Mouse (Mus musculus) heart, embryonic 10.5 days (tissue): ENCODE data around the gene Cdk14. TPM values are rescaled to one million over a fixed set of nuclear protein-coding genes. Genes with fewer than 3 reads are reported as not detected.
A peak's percentile ranks its signal among the peaks of the same experiment; 100 is the strongest.

Experiments
- DNase-seq: peaks from one replicate; pipeline ENCODE4 v3.0.0-alpha.2; 2017; ENCODE audit warnings: low spot score
- H3K27ac ChIP-seq: fragments of 300-500 bp; sonication (generic); 2 replicates; pipeline ENCODE4 v1.5.1; 2016; ENCODE audit warnings: mild to moderate bottlenecking
- H3K27me3 ChIP-seq: fragments of 300-500 bp; sonication (generic); 2 replicates; pipeline ENCODE4 v1.6.1; 2016; ENCODE audit warnings: mild to moderate bottlenecking; ENCODE audit not compliant: poor library complexity, insufficient read depth, severe bottlenecking
- H3K36me3 ChIP-seq: fragments of 300-500 bp; sonication (generic); 2 replicates; pipeline ENCODE4 v1.6.1; 2016; ENCODE audit warnings: mild to moderate bottlenecking, moderate library complexity
- H3K4me1 ChIP-seq: fragments of 300-500 bp; sonication (generic); 2 replicates; pipeline ENCODE4 v1.6.1; 2016; ENCODE audit warnings: mild to moderate bottlenecking
- H3K4me3 ChIP-seq: fragments of 300-500 bp; sonication (generic); 2 replicates; pipeline ENCODE4 v1.5.1; 2016; ENCODE audit warnings: mild to moderate bottlenecking, moderate library complexity
- H3K9me3 ChIP-seq: fragments of 300-500 bp; sonication (generic); 2 replicates; pipeline ENCODE4 v1.6.1; 2016; ENCODE audit warnings: mild to moderate bottlenecking, moderate library complexity
- WGBS: fragments of 180-500 bp; shearing (Covaris S2); methylation state at CpG from one replicate; pipeline ENCODE4 v1.1.7; 2016; 5-methylcytosine and 5-hydroxymethylcytosine counted together
- polyA plus RNA-seq: library from polyadenylated mRNA; unstranded; fragments of >200 nt; fragmentation: Nextera tagmentation; extraction: Ambion mirVana; gene quantifications from 2 replicates; pipeline ENCODE4 v1.2.1, GENCODE M21; 2016

The Cdk14 gene
- polyA plus RNA-seq, 1 experiment from 2014 or later, result 17.7 TPM

DNA sequence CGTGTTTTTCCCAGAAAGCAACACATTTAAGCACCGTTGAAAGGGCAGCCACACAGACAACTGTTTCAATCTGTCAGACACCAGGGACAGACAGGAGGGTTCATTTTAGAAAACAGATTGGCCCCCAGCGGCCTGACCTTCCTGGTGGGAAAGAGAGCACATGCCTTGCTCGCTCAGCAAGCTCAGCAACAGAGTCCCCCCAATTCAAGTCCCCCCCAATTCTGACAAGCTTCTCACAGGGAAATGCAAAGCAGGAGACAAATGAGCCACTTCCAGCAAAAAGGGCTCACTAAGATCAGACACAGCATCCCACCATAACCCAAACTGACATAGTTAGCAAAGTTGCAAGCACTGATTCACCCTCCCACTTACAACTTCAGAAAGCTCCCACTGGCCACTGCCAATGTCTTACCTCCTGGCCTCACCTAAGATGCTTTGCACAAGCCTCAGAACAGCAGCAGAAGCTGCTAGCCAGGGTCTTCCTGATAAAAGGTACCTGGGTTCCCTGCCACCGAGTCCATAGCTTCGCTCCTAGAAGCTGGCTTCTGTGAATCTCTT lies 551.5 kb downstream of the Cdk14 start:
- no peak for DNase-seq
- H3K27ac ChIP-seq, result no peak overlapping the region
- H3K9me3 ChIP-seq, result no peaks in the 10 kb centered on the region
- H3K4me3 ChIP-seq, result no peak overlapping the region
- H3K36me3 ChIP-seq, result no peaks in the 10 kb centered on the region
- no peaks in the 10 kb centered on the region for H3K27me3 ChIP-seq
- 0 out of 2 replicates have a peak, but pooled peaks cover 5% of the 10 kb centered on the region for H3K4me1 ChIP-seq
- 66% methylated on average over 6 of the region's 6 CpGs for WGBS

GRCm38 (mm10) chr5:4867849-4868562 lies 552.1 kb downstream of the Cdk14 start:
- DNase-seq, result no peak
- no peak overlapping the region for H3K27ac ChIP-seq
- 0 out of 2 replicates have a peak, but pooled peaks cover 5% of the 10 kb centered on the region for H3K4me1 ChIP-seq
- no peak overlapping the region for H3K4me3 ChIP-seq
- H3K9me3 ChIP-seq, result no peaks in the 10 kb centered on the region
- WGBS, result 80% methylated on average over 6 of the region's 6 CpGs
- H3K27me3 ChIP-seq, result no peaks in the 10 kb centered on the region
- H3K36me3 ChIP-seq, result no peaks in the 10 kb centered on the region

DNA sequence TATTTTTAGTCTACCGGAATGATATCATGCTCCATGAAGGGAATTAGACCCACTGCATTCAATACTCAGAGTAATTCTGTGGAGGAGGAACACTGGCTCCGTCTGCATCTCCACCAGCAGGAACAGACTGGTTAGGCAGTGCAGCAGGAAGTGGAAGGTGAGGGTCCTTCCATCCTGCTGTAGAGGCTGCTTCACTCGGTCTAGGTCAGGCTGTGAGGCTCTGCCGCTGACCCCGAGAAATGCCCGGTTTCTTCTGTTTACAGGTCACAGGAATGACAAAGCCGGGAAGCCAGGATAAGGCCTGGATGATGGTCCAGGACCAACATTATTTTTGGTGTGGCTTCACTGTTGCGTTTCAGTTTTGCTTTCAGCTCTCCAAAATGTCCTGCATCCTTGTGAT lies 553.2 kb downstream of the Cdk14 start:
- no peaks in the 10 kb centered on the region for H3K36me3 ChIP-seq
- H3K4me3 ChIP-seq, result no peak overlapping the region
- H3K9me3 ChIP-seq, result no peaks in the 10 kb centered on the region
- H3K27me3 ChIP-seq, result no peaks in the 10 kb centered on the region
- no peak for DNase-seq
- WGBS, result 86% methylated on average over 8 of the region's 8 CpGs
- 0 out of 2 replicates have a peak, but pooled peaks cover 5% of the 10 kb centered on the region for H3K4me1 ChIP-seq
- no peak overlapping the region for H3K27ac ChIP-seq

DNA sequence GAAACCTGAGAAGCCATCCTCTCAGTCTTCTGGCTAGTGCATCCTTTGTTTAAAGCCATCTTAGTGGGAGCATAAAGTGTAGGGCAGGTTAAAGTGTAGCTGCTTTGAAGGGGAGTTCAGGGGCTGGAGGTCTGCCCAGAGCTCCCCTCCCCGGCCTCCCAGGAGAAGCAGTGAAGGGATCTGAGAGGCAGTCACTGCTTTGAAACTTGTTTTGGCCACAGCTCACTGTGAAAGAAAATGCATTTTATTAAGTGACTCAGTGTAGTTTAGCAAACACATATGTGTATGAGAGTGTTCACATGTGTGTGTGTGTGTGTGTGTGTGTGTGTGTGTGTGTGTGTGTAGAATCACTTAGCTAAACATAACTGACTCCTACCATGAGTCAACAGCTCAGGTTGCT lies 554.0 kb downstream of the Cdk14 start:
- Histone ChIP-seq H3K36me3 (no peaks in the 10 kb centered on the region), H3K9me3 (no peaks in the 10 kb centered on the region), H3K27ac (no peak overlapping the region), H3K27me3 (no peaks in the 10 kb centered on the region), H3K4me3 (no peak overlapping the region), H3K4me1 (0 out of 2 replicates have a peak, but pooled peaks cover 5% of the 10 kb centered on the region)
- 81% methylated on average over 1 of the region's 1 CpGs for WGBS
- no peak for DNase-seq

- H3K9me3 ChIP-seq, result no peaks in the 10 kb centered on the region
- 93% methylated on average over 9 of the region's 9 CpGs for WGBS
- H3K4me3 ChIP-seq, result no peak overlapping the region
- DNase-seq, result no peak
- no peaks in the 10 kb centered on the region for H3K36me3 ChIP-seq
- H3K27me3 ChIP-seq, result no peaks in the 10 kb centered on the region
- no peak overlapping the region for H3K27ac ChIP-seq
- no peaks in the 10 kb centered on the region for H3K4me1 ChIP-seq
These were observed 558.5 kb downstream of the Cdk14 start for GRCm38 (mm10) chr5:4861592-4861991.

GRCm38 (mm10) chr5:4861141-4861540 lies 559.0 kb downstream of the Cdk14 start:
- WGBS, result 92% methylated on average over 2 of the region's 2 CpGs
- no peaks in the 10 kb centered on the region for H3K9me3 ChIP-seq

DNA sequence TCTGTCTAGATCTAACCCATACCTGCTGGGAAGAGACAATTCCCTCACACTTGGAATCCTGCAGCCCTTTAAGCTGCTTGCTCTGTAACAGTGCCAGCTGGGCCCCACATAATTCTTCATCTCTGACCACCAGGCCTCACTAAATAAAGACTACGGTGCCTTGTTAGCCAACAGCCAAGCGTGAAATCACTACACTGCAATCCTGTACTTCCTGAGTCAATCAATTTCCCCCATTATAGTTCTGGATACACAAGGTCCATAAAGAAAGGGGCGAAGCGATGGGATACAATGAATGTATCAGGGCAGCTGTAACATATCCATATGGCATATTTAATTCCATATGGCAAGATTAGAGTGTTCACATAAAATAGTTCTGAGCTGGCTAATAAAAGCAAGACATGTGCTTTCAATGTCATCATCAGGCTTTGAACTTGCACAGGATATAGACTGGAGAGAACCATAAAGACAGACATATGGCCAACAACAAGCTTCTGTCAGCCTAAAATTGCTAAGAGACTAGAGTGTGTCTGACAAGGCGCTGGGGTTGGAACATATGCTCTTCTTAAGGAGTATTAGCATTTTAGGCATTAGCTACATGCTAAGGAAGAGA lies 562.0 kb downstream of the Cdk14 start:
- H3K36me3 ChIP-seq, result no peaks in the 10 kb centered on the region
- H3K27me3 ChIP-seq, result no peaks in the 10 kb centered on the region
- DNase-seq, result no peak
- H3K27ac ChIP-seq, result no peak overlapping the region
- H3K4me1 ChIP-seq, result no peaks in the 10 kb centered on the region
- 85% methylated on average over 5 of the region's 5 CpGs for WGBS
- no peak overlapping the region for H3K4me3 ChIP-seq
- no peaks in the 10 kb centered on the region for H3K9me3 ChIP-seq

More at GRCm38 (mm10) chr5:4861141-4861540, 559.0 kb downstream of the Cdk14 start:
- Histone ChIP-seq H3K4me1 (no peaks in the 10 kb centered on the region), H3K4me3 (no peak overlapping the region), H3K36me3 (no peaks in the 10 kb centered on the region), H3K27me3 (no peaks in the 10 kb centered on the region), H3K27ac (no peak overlapping the region)
- no peak for DNase-seq

DNA sequence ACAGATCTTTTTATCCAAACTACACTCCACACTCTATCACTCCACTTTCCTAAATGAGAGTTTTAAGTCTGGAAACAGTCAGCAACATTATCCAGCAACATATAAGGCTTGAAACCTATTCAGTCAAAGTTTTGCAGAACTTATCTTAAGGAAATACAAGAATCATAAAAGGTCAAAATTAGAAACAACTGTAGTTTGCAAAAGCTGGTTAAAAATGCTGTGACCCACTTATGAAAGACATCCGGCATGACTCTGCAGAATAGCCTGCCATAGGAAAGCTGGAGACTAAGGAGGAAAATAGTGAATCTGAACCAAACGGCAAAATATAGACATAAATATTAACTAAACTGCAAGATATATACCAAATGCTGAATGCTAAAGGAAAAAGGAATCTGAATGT lies 566.6 kb downstream of the Cdk14 start:
- WGBS, result 90% methylated on average over 2 of the region's 2 CpGs

DNA sequence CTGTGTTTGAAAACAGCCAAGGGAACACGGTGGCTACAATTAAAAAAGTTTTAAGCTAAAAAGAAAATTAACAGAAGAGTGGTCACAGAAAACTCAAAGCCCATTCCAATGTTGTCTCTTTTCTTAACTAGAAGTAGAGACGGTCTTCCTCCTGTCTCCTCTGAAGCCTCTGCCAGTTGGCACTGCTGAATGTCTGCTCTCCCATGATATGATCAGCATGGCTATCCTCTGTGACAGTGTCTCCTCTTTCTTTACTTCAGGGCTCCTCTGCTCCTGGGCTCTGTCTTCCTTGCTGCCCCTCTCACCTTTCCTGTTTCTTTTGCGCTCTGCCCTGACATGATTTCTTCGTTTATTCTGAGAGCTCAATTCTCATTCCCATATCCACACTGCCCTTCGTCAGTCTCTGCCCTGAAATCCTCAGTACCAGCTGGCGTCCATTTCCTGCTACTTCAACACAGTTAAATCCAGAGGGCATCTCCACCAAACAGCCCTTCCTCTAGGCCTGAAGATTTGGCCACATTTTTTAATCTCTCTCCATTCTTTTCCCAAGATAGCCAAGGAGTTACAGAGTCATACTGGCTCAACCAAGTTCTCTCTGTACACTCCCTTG lies 567.3 kb downstream of the Cdk14 start:
- no peaks in the 10 kb centered on the region for H3K36me3 ChIP-seq
- H3K27me3 ChIP-seq, result no peaks in the 10 kb centered on the region
- no peak for DNase-seq
- WGBS, result 75% methylated on average over 6 of the region's 6 CpGs
- H3K9me3 ChIP-seq, result no peaks in the 10 kb centered on the region
- no peak overlapping the region for H3K27ac ChIP-seq
- no peak overlapping the region for H3K4me3 ChIP-seq
- no peaks in the 10 kb centered on the region for H3K4me1 ChIP-seq

More for the DNA sequence above, 566.6 kb downstream of the Cdk14 start:
- H3K4me3 ChIP-seq, result no peak overlapping the region
- no peak overlapping the region for H3K27ac ChIP-seq
- H3K4me1 ChIP-seq, result no peaks in the 10 kb centered on the region
- no peaks in the 10 kb centered on the region for H3K9me3 ChIP-seq
- no peaks in the 10 kb centered on the region for H3K36me3 ChIP-seq
- DNase-seq, result no peak
- no peaks in the 10 kb centered on the region for H3K27me3 ChIP-seq

DNA sequence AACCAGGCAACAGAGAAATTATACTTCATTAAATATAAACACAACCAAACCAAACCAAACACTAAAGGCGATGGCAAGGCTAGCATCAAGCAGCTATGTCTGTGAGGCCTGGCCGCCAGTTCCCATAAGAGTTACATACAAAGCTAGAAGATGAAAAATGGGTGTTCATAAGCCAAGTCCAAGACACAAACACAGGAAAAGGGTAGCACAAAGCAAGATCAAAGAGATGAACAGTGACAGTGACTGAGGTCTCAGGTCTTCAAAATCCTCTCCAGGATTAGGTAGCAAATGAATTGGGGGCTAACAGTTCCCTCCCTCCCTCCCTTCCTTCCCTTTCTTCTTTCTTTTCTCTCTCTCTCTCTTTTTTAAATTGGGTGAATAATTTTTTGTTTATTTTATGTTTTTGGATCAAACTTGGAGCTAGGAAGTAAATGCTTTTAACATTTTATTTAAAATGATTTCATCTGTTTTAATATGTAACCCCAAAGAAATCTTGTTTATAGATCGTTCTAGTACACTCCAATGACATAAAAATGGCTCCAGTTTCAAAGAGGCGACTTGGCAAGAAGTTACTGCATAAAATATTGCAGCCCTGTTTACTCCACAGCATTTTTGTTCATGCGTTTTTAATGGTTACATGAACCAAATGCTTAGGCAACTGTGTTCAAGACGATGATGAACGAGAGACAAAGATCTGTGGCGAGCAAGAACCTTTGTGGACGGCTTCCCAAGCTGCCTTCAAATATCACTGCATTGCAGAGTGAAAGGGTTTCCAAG lies 568.0 kb downstream of the Cdk14 start:
- H3K4me1 ChIP-seq, result no peaks in the 10 kb centered on the region
- no peaks in the 10 kb centered on the region for H3K9me3 ChIP-seq
- H3K36me3 ChIP-seq, result no peaks in the 10 kb centered on the region
- no peak overlapping the region for H3K27ac ChIP-seq
- H3K4me3 ChIP-seq, result no peak overlapping the region
- no peak for DNase-seq
- WGBS, result 87% methylated on average over 9 of the region's 9 CpGs
- H3K27me3 ChIP-seq, result no peaks in the 10 kb centered on the region

- H3K4me3 ChIP-seq, result no peak overlapping the region
- no peaks in the 10 kb centered on the region for H3K27me3 ChIP-seq
- WGBS, result 95% methylated on average over 4 of the region's 4 CpGs
- DNase-seq, result no peak
- H3K4me1 ChIP-seq, result no peaks in the 10 kb centered on the region
- H3K27ac ChIP-seq, result no peak overlapping the region
- no peaks in the 10 kb centered on the region for H3K36me3 ChIP-seq
- no peaks in the 10 kb centered on the region for H3K9me3 ChIP-seq
These were observed 568.7 kb downstream of the Cdk14 start for GRCm38 (mm10) chr5:4851245-4851933.

GRCm38 (mm10) chr5:4834819-4835480 lies 585.2 kb downstream of the Cdk14 start:
- Histone ChIP-seq H3K9me3 (no peaks in the 10 kb centered on the region), H3K27ac (peak overlapping the region; percentile 49), H3K27me3 (no peaks in the 10 kb centered on the region), H3K4me3 (no peak overlapping the region), H3K36me3 (no peaks in the 10 kb centered on the region), H3K4me1 (peaks cover 18% of the 10 kb centered on the region)
- peak; percentile 79 for DNase-seq
- 41% methylated on average over 13 of the region's 13 CpGs for WGBS
